9 mouse cellular contexts compared by ENCODE assay signal in genomic region chr1:43110556-43110955, GRCm38 (mm10). TPM values are rescaled to one million over a fixed set of nuclear protein-coding genes. Genes with fewer than 3 reads are reported as not detected.
DNase-seq lines count a peak whose midpoint lies in the region; ATAC-seq and TF ChIP-seq lines count a peak whose summit lies in the region.
"Had no signal": no experiment of that assay in that cellular context is flagged by ENCODE, and none has a peak within 500 bp of the region (broad histone marks: within the 10 kb centered on the region; RNA-seq: fewer than 3 reads in every experiment).

No protein-coding gene starts in this region.

- no peak overlapping the region for H3K27ac ChIP-seq in testis, adult 2 months (ENCODE audit: control insufficient read depth, insufficient read depth, low read depth, low read length)
- H3K27ac ChIP-seq: embryonic facial prominence, embryonic 12.5 days had no signal

- no peak for TF ChIP-seq POLR2A in testis, adult 2 months (IDR thresholded peaks at IDR 0.05; ENCODE audit: control insufficient read depth, low read depth, low read length)

- TF ChIP-seq CTCF in testis, adult 2 months (IDR thresholded peaks at IDR 0.05; ENCODE audit: control insufficient read depth, insufficient read depth, insufficient replicate concordance, low read depth, low read length), result peak; percentile 64; the same call in 1 of the 2 replicates

- ATAC-seq in inflammation-experienced regulatory T-cells, adult 6 months, result peak; percentile 90
- ATAC-seq in megakaryocyte-erythroid progenitor cell, adult 5-6 weeks (replicated peaks; ENCODE audit: low FRiP score, low TSS enrichment, poor library complexity, severe bottlenecking), result peak; percentile 87

- H3K36me3 ChIP-seq in testis, adult 2 months (ENCODE audit: control insufficient read depth, insufficient read depth, low read length), result peaks cover 3% of the 10 kb centered on the region; the same call in 1 of the 2 replicates

- intact Hi-C loops in left cerebral cortex, postnatal 36 days (cut with DNase I), result no loop called here

- no peaks in the 10 kb centered on the region for H3K27me3 ChIP-seq in testis, adult 2 months (ENCODE audit: control insufficient read depth, insufficient read depth, low read length)
- H3K27me3 ChIP-seq: embryonic facial prominence, embryonic 12.5 days had no signal

- no peaks in the 10 kb centered on the region for H3K4me1 ChIP-seq in testis, adult 2 months (ENCODE audit: control insufficient read depth, insufficient read depth, low read length)
- H3K4me1 ChIP-seq: embryonic facial prominence, embryonic 12.5 days had no signal

- no peak overlapping the region for H3K4me3 ChIP-seq in testis, adult 2 months (ENCODE audit: control insufficient read depth, low read depth, low read length)
- H3K4me3 ChIP-seq: embryonic facial prominence, embryonic 12.5 days had no signal

- peak; percentile 29 to 66 for DNase-seq in heart, adult 18-20 months
- no peak for DNase-seq in heart, adult 9 months (ENCODE audit: low spot score in 2 of 2)
- no peak for DNase-seq in testis, postnatal 14 days (ENCODE audit: low spot score)
- peak; percentile 67 for DNase-seq in c-Kit-positive CD71-positive TER-119-positive erythroid progenitor cells, embryonic 14.5 days (ENCODE audit: low spot score)
- no peak for DNase-seq in left cerebral cortex, postnatal 36 days (ENCODE audit: low spot score in 2 of 2)

RNA-seq across cellular contexts. Expression of gene AI597479, which starts 12.0 kb away (rescaled TPM):
- 10 to 100 TPM; 21.5 to 24.2 TPM for total RNA-seq in heart, adult 18-20 months (2021)
- polyA plus RNA-seq in testis, adult 2 months (2012; rRNA removed), result 8.6 and 10.7 TPM in 2 replicates
- 10 to 100 TPM; 13.8 to 16.3 (median 15.0) TPM for polyA plus RNA-seq in inflammation-experienced regulatory T-cells, adult 6 months (2017; shearing (Covaris generic))
- 9.2 and 12.5 TPM in 2 replicates for total RNA-seq in megakaryocyte-erythroid progenitor cell, adult 5-6 weeks (2014; fragmentation: Nextera tagmentation)
- 20.3 and 27.2 TPM in 2 replicates for total RNA-seq in megakaryocyte-erythroid progenitor cell, adult 5-6 weeks (2017)
- 10 to 100 TPM; 23.4 to 23.5 TPM for total RNA-seq in left cerebral cortex, postnatal 36 days (2021)

RNA-seq across cellular contexts. Expression of gene Tgfbrap1, which starts 12.1 kb away (rescaled TPM):
- 10 to 100 TPM; 14.2 to 15.1 TPM for total RNA-seq in heart, adult 18-20 months (2021)
- polyA plus RNA-seq in testis, adult 2 months (2012; rRNA removed), result 7.4 and 8.0 TPM in 2 replicates
- 1 to 10 TPM; 5.3 to 8.9 (median 7.8) TPM for polyA plus RNA-seq in inflammation-experienced regulatory T-cells, adult 6 months (2017; shearing (Covaris generic))
- total RNA-seq in megakaryocyte-erythroid progenitor cell, adult 5-6 weeks (2014; fragmentation: Nextera tagmentation), result 23.1 and 30.6 TPM in 2 replicates
- total RNA-seq in megakaryocyte-erythroid progenitor cell, adult 5-6 weeks (2017), result 9.1 and 16.9 TPM in 2 replicates
- total RNA-seq in left cerebral cortex, postnatal 36 days (2021), result 10 to 100 TPM; 43.2 to 44.3 TPM

Comparison
In these comparisons a context has a peak if more than half of its experiments do, and no peak if none do; other contexts are left out.
1. DNase-seq: peak in heart, adult 18-20 months (2 of 2) and c-Kit-positive CD71-positive TER-119-positive erythroid progenitor cells, embryonic 14.5 days (single experiment); none in heart, adult 9 months (0 of 2), testis, postnatal 14 days (single experiment) and left cerebral cortex, postnatal 36 days (0 of 2).